Mouse (Mus musculus): ENCODE measurements at regions not wholly inside any gene's neighbourhood (a gene's known extent, or its start where the extent isn't known, plus 50 kb on each side); places are given as distances from the start of the nearest gene placed in this dataset.

- Histone ChIP-seq H3K27me3 (ENCODE audit: control insufficient read depth, insufficient read depth, low read length) (no peaks in the 10 kb centered on the region), H3K4me3 (ENCODE audit: low read depth, low read length) (no peak overlapping the region), H3K9me3 (ENCODE audit: control insufficient read depth, low read length) (no peaks in the 10 kb centered on the region), H3K36me3 (ENCODE audit: control insufficient read depth, insufficient read depth, low read length) (no peaks in the 10 kb centered on the region), H3K4me2 (ENCODE audit: low read depth) (no peak overlapping the region), H3K4me1 (ENCODE audit: control insufficient read depth, insufficient read depth, low read length) (no peaks in the 10 kb centered on the region), H3K27ac (ENCODE audit: low read depth, low read length) (no peak overlapping the region), H3K9ac (ENCODE audit: low read length) (no peak overlapping the region)
- DNase-seq (ENCODE audit: low spot score) (no peak), ATAC-seq (ENCODE audit: insufficient read depth, low FRiP score, low TSS enrichment) (no peak)
- 93% methylated on average over 2 of the region's 2 CpGs for WGBS
Measured at GRCm38 (mm10) chr1:75915311-75915710, 369.2 kb downstream of the Slc4a3 start.

- WGBS = 52% methylated on average over 2 of the region's 2 CpGs
- Histone ChIP-seq H3K36me3 (ENCODE audit: control insufficient read depth, insufficient read depth, low read length) (no peaks in the 10 kb centered on the region), H3K4me2 (ENCODE audit: low read depth) (no peak overlapping the region), H3K4me3 (ENCODE audit: low read depth, low read length) (no peak overlapping the region), H3K27me3 (ENCODE audit: control insufficient read depth, insufficient read depth, low read length) (no peaks in the 10 kb centered on the region), H3K4me1 (ENCODE audit: control insufficient read depth, insufficient read depth, low read length) (no peaks in the 10 kb centered on the region), H3K27ac (ENCODE audit: low read depth, low read length) (no peak overlapping the region), H3K9ac (ENCODE audit: low read length) (no peak overlapping the region), H3K9me3 (ENCODE audit: control insufficient read depth, low read length) (no peaks in the 10 kb centered on the region)
- no peak for ATAC-seq (ENCODE audit: insufficient read depth, low FRiP score, low TSS enrichment)
- no peak for DNase-seq (ENCODE audit: low spot score)
Measured at GRCm38 (mm10) chr1:75916181-75916580, 370.1 kb downstream of the Slc4a3 start.

- DNase-seq (ENCODE audit: low spot score) (no peak), ATAC-seq (ENCODE audit: insufficient read depth, low FRiP score, low TSS enrichment) (no peak)
- WGBS = 59% methylated on average over 2 of the region's 2 CpGs
- Histone ChIP-seq H3K4me2 (ENCODE audit: low read depth) (no peak overlapping the region), H3K4me3 (ENCODE audit: low read depth, low read length) (no peak overlapping the region), H3K36me3 (ENCODE audit: control insufficient read depth, insufficient read depth, low read length) (no peaks in the 10 kb centered on the region), H3K27ac (ENCODE audit: low read depth, low read length) (no peak overlapping the region), H3K27me3 (ENCODE audit: control insufficient read depth, insufficient read depth, low read length) (no peaks in the 10 kb centered on the region), H3K9me3 (ENCODE audit: control insufficient read depth, low read length) (no peaks in the 10 kb centered on the region), H3K9ac (ENCODE audit: low read length) (no peak overlapping the region), H3K4me1 (ENCODE audit: control insufficient read depth, insufficient read depth, low read length) (no peaks in the 10 kb centered on the region)
Measured at GRCm38 (mm10) chr1:75919134-75919533, 373.1 kb downstream of the Slc4a3 start.

GRCm38 (mm10) chr1:75925046-75925445, 379.0 kb downstream of the Slc4a3 start:
- Histone ChIP-seq H3K9me3 (ENCODE audit: control insufficient read depth, low read length) (no peaks in the 10 kb centered on the region), H3K36me3 (ENCODE audit: control insufficient read depth, insufficient read depth, low read length) (no peaks in the 10 kb centered on the region), H3K4me1 (ENCODE audit: control insufficient read depth, insufficient read depth, low read length) (peaks cover 4% of the 10 kb centered on the region; the same call in 1 of the 2 replicates), H3K27me3 (ENCODE audit: control insufficient read depth, insufficient read depth, low read length) (no peaks in the 10 kb centered on the region), H3K9ac (ENCODE audit: low read length) (no peak overlapping the region), H3K27ac (ENCODE audit: low read depth, low read length) (no peak overlapping the region), H3K4me2 (ENCODE audit: low read depth) (no peak overlapping the region), H3K4me3 (ENCODE audit: low read depth, low read length) (no peak overlapping the region)
- WGBS = 81% methylated on average over 8 of the region's 8 CpGs
- no peak for ATAC-seq (ENCODE audit: insufficient read depth, low FRiP score, low TSS enrichment)
- no peak for DNase-seq (ENCODE audit: low spot score)

GRCm38 (mm10) chr1:75925802-75926201, 379.7 kb downstream of the Slc4a3 start:
- Histone ChIP-seq H3K27ac (ENCODE audit: low read depth, low read length) (no peak overlapping the region), H3K4me3 (ENCODE audit: low read depth, low read length) (no peak overlapping the region), H3K4me1 (ENCODE audit: control insufficient read depth, insufficient read depth, low read length) (peaks cover 4% of the 10 kb centered on the region; the same call in 1 of the 2 replicates), H3K36me3 (ENCODE audit: control insufficient read depth, insufficient read depth, low read length) (no peaks in the 10 kb centered on the region), H3K9ac (ENCODE audit: low read length) (no peak overlapping the region), H3K27me3 (ENCODE audit: control insufficient read depth, insufficient read depth, low read length) (no peaks in the 10 kb centered on the region), H3K9me3 (ENCODE audit: control insufficient read depth, low read length) (no peaks in the 10 kb centered on the region), H3K4me2 (ENCODE audit: low read depth) (no peak overlapping the region)
- WGBS = 14% methylated on average over 9 of the region's 9 CpGs
- ATAC-seq (ENCODE audit: insufficient read depth, low FRiP score, low TSS enrichment) = peak; percentile 75
- peak; percentile 92 for DNase-seq (ENCODE audit: low spot score)

- no peak overlapping the region for H3K27ac ChIP-seq (ENCODE audit: low read depth, low read length)
- no peaks in the 10 kb centered on the region for H3K36me3 ChIP-seq (ENCODE audit: control insufficient read depth, insufficient read depth, low read length)
- no peak overlapping the region for H3K9ac ChIP-seq (ENCODE audit: low read length)
- H3K4me2 ChIP-seq (ENCODE audit: low read depth) = no peak overlapping the region
- no peaks in the 10 kb centered on the region for H3K27me3 ChIP-seq (ENCODE audit: control insufficient read depth, insufficient read depth, low read length)
- H3K4me1 ChIP-seq (ENCODE audit: control insufficient read depth, insufficient read depth, low read length) = no peaks in the 10 kb centered on the region
- ATAC-seq (ENCODE audit: insufficient read depth, low FRiP score, low TSS enrichment) = no peak
- H3K9me3 ChIP-seq (ENCODE audit: control insufficient read depth, low read length) = no peaks in the 10 kb centered on the region
- H3K4me3 ChIP-seq (ENCODE audit: low read depth, low read length) = no peak overlapping the region
- DNase-seq (ENCODE audit: low spot score) = no peak
- whole genome bisulfite sequencing = 84% methylated on average over 2 of the region's 2 CpGs
Measured at GRCm38 (mm10) chr1:75931852-75932251, 385.8 kb downstream of the Slc4a3 start.

DNA sequence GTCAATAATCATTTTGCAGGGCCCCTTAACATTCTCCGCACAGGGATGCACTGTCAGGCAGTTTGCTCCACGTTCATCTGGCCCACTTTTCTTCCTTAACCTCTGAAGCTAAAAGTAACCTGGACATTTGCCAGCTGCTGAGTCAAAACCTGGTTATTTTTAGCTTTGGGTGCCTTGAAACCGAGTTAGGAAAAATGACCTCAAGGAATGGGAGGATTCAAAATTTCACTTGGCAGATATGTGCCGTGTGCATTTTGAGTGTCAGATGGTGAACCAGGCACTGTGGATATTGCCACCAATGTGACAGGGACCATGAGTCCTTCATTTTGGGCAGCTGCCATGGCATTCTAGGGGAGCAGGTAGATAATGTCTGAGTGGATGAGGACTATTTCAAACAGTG, 387.8 kb downstream of the Slc4a3 start:
- H3K27ac ChIP-seq (ENCODE audit: low read depth, low read length) = no peak overlapping the region
- DNase-seq (ENCODE audit: low spot score) (no peak), ATAC-seq (ENCODE audit: insufficient read depth, low FRiP score, low TSS enrichment) (no peak)
- H3K9ac ChIP-seq (ENCODE audit: low read length) = no peak overlapping the region
- no peaks in the 10 kb centered on the region for H3K4me1 ChIP-seq (ENCODE audit: control insufficient read depth, insufficient read depth, low read length)
- no peak overlapping the region for H3K4me3 ChIP-seq (ENCODE audit: low read depth, low read length)
- no peaks in the 10 kb centered on the region for H3K36me3 ChIP-seq (ENCODE audit: control insufficient read depth, insufficient read depth, low read length)
- no peaks in the 10 kb centered on the region for H3K9me3 ChIP-seq (ENCODE audit: control insufficient read depth, low read length)
- H3K27me3 ChIP-seq (ENCODE audit: control insufficient read depth, insufficient read depth, low read length) = no peaks in the 10 kb centered on the region
- 78% methylated on average over 4 of the region's 4 CpGs for WGBS
- no peak overlapping the region for H3K4me2 ChIP-seq (ENCODE audit: low read depth)

GRCm38 (mm10) chr1:75934761-75935160, 388.7 kb downstream of the Slc4a3 start:
- Histone ChIP-seq H3K9me3 (ENCODE audit: control insufficient read depth, low read length) (no peaks in the 10 kb centered on the region), H3K36me3 (ENCODE audit: control insufficient read depth, insufficient read depth, low read length) (no peaks in the 10 kb centered on the region), H3K9ac (ENCODE audit: low read length) (no peak overlapping the region), H3K27me3 (ENCODE audit: control insufficient read depth, insufficient read depth, low read length) (no peaks in the 10 kb centered on the region), H3K27ac (ENCODE audit: low read depth, low read length) (no peak overlapping the region), H3K4me2 (ENCODE audit: low read depth) (no peak overlapping the region), H3K4me3 (ENCODE audit: low read depth, low read length) (no peak overlapping the region), H3K4me1 (ENCODE audit: control insufficient read depth, insufficient read depth, low read length) (no peaks in the 10 kb centered on the region)
- ATAC-seq (ENCODE audit: insufficient read depth, low FRiP score, low TSS enrichment) (no peak), DNase-seq (ENCODE audit: low spot score) (no peak)
- WGBS = 93% methylated on average over 4 of the region's 4 CpGs

- ATAC-seq (ENCODE audit: insufficient read depth, low FRiP score, low TSS enrichment) = no peak
- no peaks in the 10 kb centered on the region for H3K9me3 ChIP-seq (ENCODE audit: control insufficient read depth, low read length)
Measured at GRCm38 (mm10) chr1:75935866-75936265, 389.8 kb downstream of the Slc4a3 start.

More at GRCm38 (mm10) chr1:75935866-75936265, 389.8 kb downstream of the Slc4a3 start:
- Histone ChIP-seq H3K27me3 (ENCODE audit: control insufficient read depth, insufficient read depth, low read length) (no peaks in the 10 kb centered on the region), H3K27ac (ENCODE audit: low read depth, low read length) (no peak overlapping the region), H3K36me3 (ENCODE audit: control insufficient read depth, insufficient read depth, low read length) (no peaks in the 10 kb centered on the region), H3K4me3 (ENCODE audit: low read depth, low read length) (no peak overlapping the region), H3K9ac (ENCODE audit: low read length) (no peak overlapping the region), H3K4me2 (ENCODE audit: low read depth) (no peak overlapping the region), H3K4me1 (ENCODE audit: control insufficient read depth, insufficient read depth, low read length) (no peaks in the 10 kb centered on the region)
- DNase-seq (ENCODE audit: low spot score) = no peak
- 70% methylated on average over 6 of the region's 6 CpGs for WGBS

All from neural tube, embryonic 11.5 days (tissue).